Mouse (Mus musculus) liver, embryonic 15.5 days (tissue): ENCODE measurements around the gene Gm20388. TPM values are rescaled to one million over a fixed set of nuclear protein-coding genes. Genes with fewer than 3 reads are reported as not detected.

Source experiments
- ATAC-seq: fragments of 200-750 bp; cut with Nextera tagmentation; 2 replicates; pipeline ENCODE4 v1.8.0; 2017; ENCODE audit warnings: moderate number of reproducible peaks, mild to moderate bottlenecking, moderate library complexity; ENCODE audit not compliant: insufficient read depth
- H3K27ac ChIP-seq: fragments of 300-500 bp; sonication (generic); replicated peaks from 2 replicates; pipeline ENCODE4 v1.5.1; 2015; ENCODE audit warnings: mild to moderate bottlenecking, inconsistent platforms
- H3K27me3 ChIP-seq: fragments of 300-500 bp; sonication (generic); 2 replicates; pipeline ENCODE4 v1.6.1; 2015; ENCODE audit warnings: mild to moderate bottlenecking, inconsistent platforms
- H3K36me3 ChIP-seq: fragments of 300-500 bp; sonication (generic); replicated peaks from 2 replicates; pipeline ENCODE4 v1.6.1; 2015; ENCODE audit warnings: moderate library complexity, mild to moderate bottlenecking, inconsistent platforms
- H3K4me1 ChIP-seq: fragments of 300-500 bp; sonication (generic); replicated peaks from 2 replicates; pipeline ENCODE4 v1.6.1; 2015; ENCODE audit warnings: inconsistent platforms
- H3K4me2 ChIP-seq: fragments of 300-500 bp; sonication (generic); 2 replicates; pipeline ENCODE4 v1.6.1; 2015; ENCODE audit warnings: moderate library complexity, mild to moderate bottlenecking, inconsistent platforms
- H3K4me3 ChIP-seq: fragments of 300-500 bp; sonication (generic); replicated peaks from 2 replicates; pipeline ENCODE4 v1.5.1; 2015; ENCODE audit warnings: mild to moderate bottlenecking, inconsistent platforms
- H3K9ac ChIP-seq: fragments of 300-500 bp; sonication (generic); 2 replicates; pipeline ENCODE4 v1.6.1; 2015; ENCODE audit warnings: moderate library complexity, mild to moderate bottlenecking, inconsistent platforms
- H3K9me3 ChIP-seq: fragments of 300-500 bp; sonication (generic); replicated peaks from 2 replicates; pipeline ENCODE4 v1.6.1; 2016; ENCODE audit warnings: inconsistent platforms
- WGBS: fragments of 180-500 bp; shearing (Covaris S2); methylation state at CpG from one replicate; pipeline ENCODE4 v1.1.7; 2015; ENCODE audit warnings: mixed read lengths; ENCODE audit not compliant: insufficient replicate concordance; 5-methylcytosine and 5-hydroxymethylcytosine counted together
- polyA plus RNA-seq: library from polyadenylated mRNA; unstranded; fragments of >200 nt; fragmentation: Nextera tagmentation; extraction: Ambion mirVana; gene quantifications from 2 replicates; pipeline ENCODE4 v1.2.1, GENCODE M21; 2015

The Gm20388 gene
- polyA plus RNA-seq, 1 experiment from 2014 or later, result not detected

GRCm38 (mm10) chr8:122638601-122639000, 2728.0 kb downstream of the Gm20388 start:
- H3K4me3 ChIP-seq, result no peak overlapping the region
- H3K36me3 ChIP-seq, result peaks cover 57% of the 10 kb centered on the region
- no peak overlapping the region for H3K4me2 ChIP-seq
- no peak for ATAC-seq
- WGBS, result 85% methylated on average over 16 of the region's 16 CpGs
- peaks cover 42% of the 10 kb centered on the region for H3K4me1 ChIP-seq
- no peaks in the 10 kb centered on the region for H3K27me3 ChIP-seq
- H3K9ac ChIP-seq, result no peak overlapping the region
- H3K27ac ChIP-seq, result no peak overlapping the region
- no peaks in the 10 kb centered on the region for H3K9me3 ChIP-seq

- no peak overlapping the region for H3K4me3 ChIP-seq
- H3K27ac ChIP-seq, result no peak overlapping the region
- no peak overlapping the region for H3K9ac ChIP-seq
- H3K36me3 ChIP-seq, result peaks cover 47% of the 10 kb centered on the region
- no peaks in the 10 kb centered on the region for H3K9me3 ChIP-seq
- peaks cover 42% of the 10 kb centered on the region for H3K4me1 ChIP-seq
- WGBS, result 68% methylated on average over 16 of the region's 16 CpGs
- no peak for ATAC-seq
- H3K4me2 ChIP-seq, result no peak overlapping the region
- no peaks in the 10 kb centered on the region for H3K27me3 ChIP-seq
Observed at GRCm38 (mm10) chr8:122639521-122640248, 2729.0 kb downstream of the Gm20388 start.

GRCm38 (mm10) chr8:122640825-122641224, 2730.2 kb downstream of the Gm20388 start:
- no peak overlapping the region for H3K9ac ChIP-seq
- H3K36me3 ChIP-seq, result peaks cover 44% of the 10 kb centered on the region
- WGBS, result 84% methylated on average over 4 of the region's 4 CpGs
- H3K4me2 ChIP-seq, result no peak overlapping the region
- H3K4me1 ChIP-seq, result peaks cover 33% of the 10 kb centered on the region
- H3K4me3 ChIP-seq, result no peak overlapping the region
- no peak for ATAC-seq
- no peaks in the 10 kb centered on the region for H3K9me3 ChIP-seq
- H3K27ac ChIP-seq, result no peak overlapping the region
- H3K27me3 ChIP-seq, result no peaks in the 10 kb centered on the region

- Histone ChIP-seq H3K9me3 (no peaks in the 10 kb centered on the region), H3K4me2 (no peak overlapping the region), H3K4me1 (peaks cover 27% of the 10 kb centered on the region), H3K36me3 (peaks cover 45% of the 10 kb centered on the region), H3K27ac (no peak overlapping the region), H3K4me3 (no peak overlapping the region), H3K9ac (no peak overlapping the region), H3K27me3 (no peaks in the 10 kb centered on the region)
- no peak for ATAC-seq
- WGBS, result 89% methylated on average over 15 of the region's 15 CpGs
Observed at GRCm38 (mm10) chr8:122641406-122641805, 2730.8 kb downstream of the Gm20388 start.

GRCm38 (mm10) chr8:122642071-122642470, 2731.4 kb downstream of the Gm20388 start:
- no peak overlapping the region for H3K4me3 ChIP-seq
- no peak overlapping the region for H3K9ac ChIP-seq
- peaks cover 20% of the 10 kb centered on the region for H3K4me1 ChIP-seq
- H3K27me3 ChIP-seq, result no peaks in the 10 kb centered on the region
- no peak overlapping the region for H3K27ac ChIP-seq
- peaks cover 44% of the 10 kb centered on the region for H3K36me3 ChIP-seq
- ATAC-seq, result no peak
- WGBS, result 69% methylated on average over 9 of the region's 9 CpGs
- no peaks in the 10 kb centered on the region for H3K9me3 ChIP-seq
- no peak overlapping the region for H3K4me2 ChIP-seq

GRCm38 (mm10) chr8:122644175-122644954, 2733.7 kb downstream of the Gm20388 start:
- no peaks in the 10 kb centered on the region for H3K27me3 ChIP-seq
- no peak overlapping the region for H3K4me2 ChIP-seq
- no peak overlapping the region for H3K4me3 ChIP-seq
- H3K9ac ChIP-seq, result no peak overlapping the region
- no peaks in the 10 kb centered on the region for H3K9me3 ChIP-seq
- peaks cover 40% of the 10 kb centered on the region for H3K36me3 ChIP-seq
- H3K4me1 ChIP-seq, result peaks cover 11% of the 10 kb centered on the region; the same call in 1 of the 2 replicates
- no peak for ATAC-seq
- WGBS, result 70% methylated on average over 6 of the region's 6 CpGs
- no peak overlapping the region for H3K27ac ChIP-seq

GRCm38 (mm10) chr8:122646337-122646736, 2735.7 kb downstream of the Gm20388 start:
- peaks cover 40% of the 10 kb centered on the region for H3K36me3 ChIP-seq
- H3K9me3 ChIP-seq, result no peaks in the 10 kb centered on the region
- no peaks in the 10 kb centered on the region for H3K4me1 ChIP-seq
- no peak overlapping the region for H3K27ac ChIP-seq
- WGBS, result 83% methylated on average over 16 of the region's 16 CpGs
- no peaks in the 10 kb centered on the region for H3K27me3 ChIP-seq
- H3K9ac ChIP-seq, result no peak overlapping the region
- H3K4me3 ChIP-seq, result no peak overlapping the region
- no peak for ATAC-seq
- no peak overlapping the region for H3K4me2 ChIP-seq

- Histone ChIP-seq H3K4me3 (no peak overlapping the region), H3K9me3 (no peaks in the 10 kb centered on the region), H3K9ac (no peak overlapping the region), H3K4me1 (no peaks in the 10 kb centered on the region), H3K27ac (no peak overlapping the region), H3K36me3 (peaks cover 35% of the 10 kb centered on the region), H3K4me2 (no peak overlapping the region), H3K27me3 (no peaks in the 10 kb centered on the region)
- ATAC-seq, result no peak
- WGBS, result 76% methylated on average over 15 of the region's 15 CpGs
Observed at GRCm38 (mm10) chr8:122648192-122648970, 2737.7 kb downstream of the Gm20388 start.

GRCm38 (mm10) chr8:122651326-122651921, 2740.8 kb downstream of the Gm20388 start:
- Histone ChIP-seq H3K36me3 (peaks cover 28% of the 10 kb centered on the region), H3K4me1 (0 out of 2 replicates have a peak, but pooled peaks cover 6% of the 10 kb centered on the region), H3K9me3 (no peaks in the 10 kb centered on the region), H3K27me3 (no peaks in the 10 kb centered on the region), H3K9ac (no peak overlapping the region), H3K27ac (no peak overlapping the region), H3K4me3 (no peak overlapping the region), H3K4me2 (no peak overlapping the region)
- ATAC-seq, result no peak
- WGBS, result 71% methylated on average over 16 of the region's 16 CpGs

GRCm38 (mm10) chr8:122652643-122653042, 2742.0 kb downstream of the Gm20388 start:
- Histone ChIP-seq H3K36me3 (peaks cover 23% of the 10 kb centered on the region; the same call in 1 of the 2 replicates), H3K27ac (no peak overlapping the region), H3K4me3 (no peak overlapping the region), H3K4me1 (0 out of 2 replicates have a peak, but pooled peaks cover 6% of the 10 kb centered on the region), H3K9ac (no peak overlapping the region), H3K4me2 (no peak overlapping the region), H3K9me3 (no peaks in the 10 kb centered on the region), H3K27me3 (no peaks in the 10 kb centered on the region)
- no peak for ATAC-seq
- WGBS, result 55% methylated on average over 6 of the region's 6 CpGs
